Mouse (Mus musculus): ENCODE data around the gene Knl1. TPM values are rescaled to one million over a fixed set of nuclear protein-coding genes. Genes with fewer than 3 reads are reported as not detected.
"Not testable (repeated sequence)": the region's sequence is repeated elsewhere in the genome, so short reads cannot be mapped to it uniquely, and the experiment has no call there.

Knl1 gene
- polyA plus RNA-seq (2016; fragmentation: Nextera tagmentation; extraction: Ambion mirVana) = 61.7 and 63.8 TPM in 2 replicates

DNA sequence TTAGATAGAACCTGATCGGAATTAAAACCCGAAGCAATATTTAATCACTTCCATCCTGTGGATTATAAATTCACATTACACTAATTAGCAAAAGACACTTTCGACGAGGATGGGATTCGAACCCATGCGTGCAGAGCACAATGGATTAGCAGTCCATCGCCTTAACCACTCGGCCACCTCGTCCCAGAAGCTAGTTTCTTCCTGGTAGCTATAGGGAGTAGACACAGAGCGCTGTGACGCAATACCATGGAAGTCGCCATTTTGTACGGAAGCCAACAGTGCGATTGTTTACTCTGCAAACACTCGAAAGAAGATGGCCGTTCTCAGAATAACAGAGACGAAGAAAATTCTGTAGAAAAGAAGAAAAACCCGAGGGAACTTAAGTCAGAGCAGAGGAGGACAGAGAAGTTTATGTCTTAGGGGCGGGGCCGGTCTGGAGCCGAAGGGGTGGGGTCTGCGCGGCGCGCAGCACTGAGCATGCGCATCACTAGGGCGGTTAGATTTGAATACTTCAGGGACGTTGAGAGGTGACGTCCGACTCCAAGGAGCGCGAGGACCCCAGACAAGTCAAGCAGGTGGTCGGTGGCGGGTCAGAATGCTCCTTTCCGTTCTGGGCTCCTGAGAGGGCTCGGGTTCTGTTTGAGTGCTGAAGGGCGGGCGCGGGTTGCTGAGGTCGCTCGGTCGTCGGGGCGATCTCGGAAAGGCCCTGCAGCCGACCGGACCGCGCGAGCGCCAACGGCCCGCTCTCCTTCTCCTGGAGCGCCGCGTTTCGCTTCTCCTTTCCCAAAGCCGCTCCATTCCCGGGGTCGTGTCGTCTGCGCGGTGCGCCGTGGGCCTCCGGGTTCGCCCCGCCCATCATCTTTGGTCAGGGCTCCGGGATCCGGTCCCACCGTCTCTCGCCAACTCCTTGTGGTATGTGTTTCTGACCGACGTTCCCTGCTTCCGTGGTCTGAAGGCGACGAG lies at the start of gene Knl1:
Gene Knl1 (plus strand): TSS at position 471 of the 963 bp plus-strand sequence.
- H3K9me3 ChIP-seq = no peaks in the 10 kb centered on the region
- under 1% methylated on average over 77 of the region's 77 CpGs for WGBS
- H3K27ac ChIP-seq = peak within 1 kb of the TSS; percentile 94
- peaks cover 11% of the 10 kb centered on the region; the same call in 1 of the 2 replicates for H3K4me1 ChIP-seq (replicated peaks)
- peak within 1 kb of the TSS; percentile 58 for H3K4me2 ChIP-seq
- H3K36me3 ChIP-seq = peaks cover 6% of the 10 kb centered on the region; the same call in 1 of the 2 replicates
- H3K4me3 ChIP-seq (replicated peaks) = peak within 1 kb of the TSS; percentile 74
- H3K27me3 ChIP-seq = no peaks in the 10 kb centered on the region
- ATAC-seq (ENCODE audit: insufficient number of reproducible peaks, insufficient read depth, low FRiP score, low TSS enrichment, low read depth) = peak; percentile 91
- peak within 1 kb of the TSS; percentile 67 for H3K9ac ChIP-seq (replicated peaks)

- H3K4me3 ChIP-seq (replicated peaks) = no peak overlapping the region
- no peaks in the 10 kb centered on the region for H3K36me3 ChIP-seq
- H3K4me1 ChIP-seq (replicated peaks) = no peaks in the 10 kb centered on the region
- no peak overlapping the region for H3K4me2 ChIP-seq
- no peak for ATAC-seq (ENCODE audit: insufficient number of reproducible peaks, insufficient read depth, low FRiP score, low TSS enrichment, low read depth)
- H3K9me3 ChIP-seq = no peaks in the 10 kb centered on the region
- 70% methylated on average over 6 of the region's 6 CpGs for WGBS
- H3K9ac ChIP-seq (replicated peaks) = no peak overlapping the region
- H3K27ac ChIP-seq = no peak overlapping the region
- peaks cover 21% of the 10 kb centered on the region; the same call in 1 of the 2 replicates for H3K27me3 ChIP-seq
Observed at GRCm38 (mm10) chr2:118998115-118998866, 48.6 kb upstream of the Knl1 start.

GRCm38 (mm10) chr2:118999025-118999639 lies 47.8 kb upstream of the Knl1 start:
- Histone ChIP-seq H3K27me3 (peaks cover 21% of the 10 kb centered on the region; the same call in 1 of the 2 replicates), H3K9ac (replicated peaks) (no peak overlapping the region), H3K27ac (no peak overlapping the region), H3K4me3 (replicated peaks) (no peak overlapping the region), H3K4me1 (replicated peaks) (no peaks in the 10 kb centered on the region), H3K36me3 (no peaks in the 10 kb centered on the region), H3K9me3 (no peaks in the 10 kb centered on the region), H3K4me2 (no peak overlapping the region)
- 68% methylated on average over 3 of the region's 3 CpGs for WGBS
- no peak for ATAC-seq (ENCODE audit: insufficient number of reproducible peaks, insufficient read depth, low FRiP score, low TSS enrichment, low read depth)

GRCm38 (mm10) chr2:119006886-119007285 lies 40.0 kb upstream of the Knl1 start:
- Histone ChIP-seq H3K9ac (replicated peaks) (no peak overlapping the region), H3K4me3 (replicated peaks) (no peak overlapping the region), H3K27ac (no peak overlapping the region), H3K36me3 (no peaks in the 10 kb centered on the region), H3K9me3 (no peaks in the 10 kb centered on the region), H3K4me1 (replicated peaks) (no peaks in the 10 kb centered on the region), H3K27me3 (no peaks in the 10 kb centered on the region), H3K4me2 (no peak overlapping the region)
- WGBS = 82% methylated on average over 7 of the region's 7 CpGs
- ATAC-seq (ENCODE audit: insufficient number of reproducible peaks, insufficient read depth, low FRiP score, low TSS enrichment, low read depth) = no peak

GRCm38 (mm10) chr2:119009376-119009775 lies 37.5 kb upstream of the Knl1 start:
- 93% methylated on average over 2 of the region's 2 CpGs for WGBS
- H3K4me3 ChIP-seq (replicated peaks) = no peak overlapping the region
- no peak overlapping the region for H3K4me2 ChIP-seq
- no peak for ATAC-seq (ENCODE audit: insufficient number of reproducible peaks, insufficient read depth, low FRiP score, low TSS enrichment, low read depth)
- H3K4me1 ChIP-seq (replicated peaks) = no peaks in the 10 kb centered on the region
- H3K36me3 ChIP-seq = no peaks in the 10 kb centered on the region
- H3K9ac ChIP-seq (replicated peaks) = no peak overlapping the region
- no peaks in the 10 kb centered on the region for H3K9me3 ChIP-seq
- H3K27me3 ChIP-seq = no peaks in the 10 kb centered on the region
- H3K27ac ChIP-seq = no peak overlapping the region

DNA sequence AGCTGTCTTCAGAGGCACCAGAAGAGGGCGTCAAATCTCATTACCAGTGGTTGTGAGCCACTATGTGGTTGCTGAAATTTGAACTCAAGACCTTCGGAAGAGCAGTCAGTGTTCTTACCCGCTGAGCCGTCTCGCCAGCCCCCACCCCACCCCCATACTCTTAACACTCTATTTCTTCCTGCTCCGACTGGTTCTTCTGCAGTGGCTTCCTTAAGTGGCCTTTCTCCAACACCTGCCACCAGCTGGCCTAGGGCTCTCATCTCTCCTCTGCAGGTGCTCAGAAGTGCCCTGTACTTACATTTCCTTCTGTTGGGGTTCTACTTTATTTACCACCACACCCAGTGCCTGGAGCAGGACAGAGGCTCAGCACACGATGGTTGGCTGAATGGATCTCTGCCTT lies 31.9 kb upstream of the Knl1 start:
- Histone ChIP-seq H3K4me1 (replicated peaks) (peaks cover 13% of the 10 kb centered on the region), H3K4me3 (replicated peaks) (no peak overlapping the region), H3K27me3 (no peaks in the 10 kb centered on the region), H3K9ac (replicated peaks) (no peak overlapping the region), H3K27ac (no peak overlapping the region), H3K9me3 (no peaks in the 10 kb centered on the region; the same call in 1 of the 2 replicates), H3K36me3 (peaks cover 15% of the 10 kb centered on the region), H3K4me2 (no peak overlapping the region)
- no peak for ATAC-seq (ENCODE audit: insufficient number of reproducible peaks, insufficient read depth, low FRiP score, low TSS enrichment, low read depth)
- WGBS = 75% methylated on average over 7 of the region's 7 CpGs

DNA sequence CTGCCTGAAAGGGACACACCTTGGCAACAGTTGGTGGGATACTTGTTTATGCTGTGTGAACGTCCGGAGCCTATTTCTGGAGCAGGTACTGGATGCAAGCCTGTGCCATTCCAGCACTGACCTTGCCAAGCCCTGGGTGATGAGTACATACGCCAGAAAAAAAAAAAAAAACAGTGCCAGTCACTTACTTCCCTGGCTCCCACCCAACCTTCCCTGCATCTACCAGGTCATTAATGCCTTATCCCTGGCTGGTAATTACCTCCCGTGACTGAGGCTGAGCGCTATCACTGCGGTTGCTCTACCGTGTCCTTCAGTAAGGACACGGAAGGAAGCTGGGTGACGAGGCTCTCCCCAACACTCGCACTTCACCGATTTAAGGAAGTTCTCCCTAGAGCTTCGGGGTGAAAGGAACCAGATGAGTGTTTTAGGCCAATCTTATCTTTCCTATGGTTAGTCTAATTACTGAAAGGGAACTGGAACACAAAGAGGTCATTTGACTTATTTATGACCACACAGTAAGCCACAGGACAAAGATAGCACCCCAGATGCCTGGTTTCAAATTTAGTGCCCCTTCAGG lies 31.2 kb upstream of the Knl1 start:
- Histone ChIP-seq H3K9me3 (no peaks in the 10 kb centered on the region; the same call in 1 of the 2 replicates), H3K36me3 (peaks cover 17% of the 10 kb centered on the region), H3K4me3 (replicated peaks) (no peak overlapping the region), H3K27ac (no peak overlapping the region), H3K4me1 (replicated peaks) (peaks cover 13% of the 10 kb centered on the region), H3K27me3 (no peaks in the 10 kb centered on the region), H3K9ac (replicated peaks) (no peak overlapping the region), H3K4me2 (no peak overlapping the region)
- no peak for ATAC-seq (ENCODE audit: insufficient number of reproducible peaks, insufficient read depth, low FRiP score, low TSS enrichment, low read depth)
- 69% methylated on average over 12 of the region's 12 CpGs for WGBS

GRCm38 (mm10) chr2:119016312-119016711 lies 30.6 kb upstream of the Knl1 start:
- not testable (repeated sequence) for H3K4me2 ChIP-seq; H3K4me3 ChIP-seq (replicated peaks); H3K27me3 ChIP-seq; H3K9ac ChIP-seq (replicated peaks); H3K9me3 ChIP-seq; H3K27ac ChIP-seq; ATAC-seq (ENCODE audit: insufficient number of reproducible peaks, insufficient read depth, low FRiP score, low TSS enrichment, low read depth)
- Histone ChIP-seq H3K4me1 (replicated peaks) (peaks cover 13% of the 10 kb centered on the region), H3K36me3 (peaks cover 23% of the 10 kb centered on the region)
- 81% methylated on average over 4 of the region's 4 CpGs for WGBS

- Histone ChIP-seq H3K27me3 (no peaks in the 10 kb centered on the region), H3K36me3 (peaks cover 36% of the 10 kb centered on the region), H3K4me2 (no peak overlapping the region), H3K9ac (replicated peaks) (no peak overlapping the region), H3K4me3 (replicated peaks) (no peak overlapping the region), H3K4me1 (replicated peaks) (peaks cover 13% of the 10 kb centered on the region), H3K9me3 (no peaks in the 10 kb centered on the region; the same call in 1 of the 2 replicates), H3K27ac (no peak overlapping the region)
- no peak for ATAC-seq (ENCODE audit: insufficient number of reproducible peaks, insufficient read depth, low FRiP score, low TSS enrichment, low read depth)
- 93% methylated on average over 3 of the region's 3 CpGs for WGBS
Observed at GRCm38 (mm10) chr2:119017647-119018046, 29.3 kb upstream of the Knl1 start.

GRCm38 (mm10) chr2:119018391-119019122 lies 28.4 kb upstream of the Knl1 start:
- ATAC-seq (ENCODE audit: insufficient number of reproducible peaks, insufficient read depth, low FRiP score, low TSS enrichment, low read depth) = peak; percentile 57; the same call in 1 of the 2 replicates
- H3K27ac ChIP-seq = peak overlapping the region; percentile 85
- H3K9ac ChIP-seq (replicated peaks) = 0 out of 2 replicates have a peak overlapping the region, but pooled peaks have one; percentile 28
- WGBS = 42% methylated on average over 22 of the region's 22 CpGs
- 0 out of 2 replicates have a peak overlapping the region, but pooled peaks have one; percentile 5 for H3K4me3 ChIP-seq (replicated peaks)
- peaks cover 44% of the 10 kb centered on the region for H3K36me3 ChIP-seq
- H3K27me3 ChIP-seq = no peaks in the 10 kb centered on the region
- H3K4me1 ChIP-seq (replicated peaks) = peaks cover 13% of the 10 kb centered on the region
- H3K9me3 ChIP-seq = no peaks in the 10 kb centered on the region; the same call in 1 of the 2 replicates
- peak overlapping the region; percentile 46 for H3K4me2 ChIP-seq

All from limb, embryonic 12.5 days (tissue).